Mouse (Mus musculus): ENCODE data around the gene Gm20765. TPM values are rescaled to one million over a fixed set of nuclear protein-coding genes. Genes with fewer than 3 reads are reported as not detected.
A peak's percentile ranks its signal among the peaks of the same experiment; 100 is the strongest.
"Not testable (repeated sequence)": the region's sequence is repeated elsewhere in the genome, so short reads cannot be mapped to it uniquely, and the experiment has no call there.

Gene Gm20765
- not detected for total RNA-seq (2021)

- DNase-seq (ENCODE audit: extremely low spot score in 1 of 2, low spot score in 2 of 2); intact Hi-C loops (cut with DNase I): not testable (repeated sequence)
These were observed at the start of gene Gm20765 for GRCm38 (mm10) chr10:104185233-104185632. Gene Gm20765, plus strand, starts transcription at chr10:104185533.

GRCm38 (mm10) chr10:104142687-104143086 is 42.6 kb upstream of the Gm20765 start, which contains the start of gene Gm21293:
Gene Gm21293, plus strand, starts transcription at chr10:104142987.
- DNase-seq (ENCODE audit: extremely low spot score in 1 of 2, low spot score in 2 of 2); intact Hi-C loops (cut with DNase I): not testable (repeated sequence)

GRCm38 (mm10) chr10:104151197-104151596 is 34.1 kb upstream of the Gm20765 start, which contains the start of gene Gm6763:
Gene Gm6763, plus strand, starts transcription at chr10:104151497.
- intact Hi-C loops (cut with DNase I); DNase-seq (ENCODE audit: extremely low spot score in 1 of 2, low spot score in 2 of 2): not testable (repeated sequence)

- DNase-seq (ENCODE audit: extremely low spot score in 1 of 2, low spot score in 2 of 2); intact Hi-C loops (cut with DNase I): not testable (repeated sequence)
These were observed 25.6 kb upstream of the Gm20765 start, which contains the start of gene Gm8764 for GRCm38 (mm10) chr10:104159706-104160105. Gene Gm8764, plus strand, starts transcription at chr10:104160006.

GRCm38 (mm10) chr10:104168215-104168614 is 17.1 kb upstream of the Gm20765 start, which contains the start of gene Gm21304:
Gene Gm21304, plus strand, starts transcription at chr10:104168515.
- intact Hi-C loops (cut with DNase I); DNase-seq (ENCODE audit: extremely low spot score in 1 of 2, low spot score in 2 of 2): not testable (repeated sequence)

- DNase-seq (ENCODE audit: extremely low spot score in 1 of 2, low spot score in 2 of 2); intact Hi-C loops (cut with DNase I): not testable (repeated sequence)
These were observed 8.6 kb upstream of the Gm20765 start, which contains the start of gene Gm21312 for GRCm38 (mm10) chr10:104176724-104177123. Gene Gm21312, plus strand, starts transcription at chr10:104177024.

GRCm38 (mm10) chr10:104193742-104194141 is 8.4 kb downstream of the Gm20765 start, which contains the start of gene Gm4340:
Gene Gm4340, plus strand, starts transcription at chr10:104194042.
- DNase-seq (ENCODE audit: extremely low spot score in 1 of 2, low spot score in 2 of 2); intact Hi-C loops (cut with DNase I): not testable (repeated sequence)

- DNase-seq (ENCODE audit: extremely low spot score in 1 of 2, low spot score in 2 of 2) = no peak
- intact Hi-C loops (cut with DNase I) = no loop called here
These were observed 24.3 kb downstream of the Gm20765 start for GRCm38 (mm10) chr10:104209655-104210054.

- intact Hi-C loops (cut with DNase I) = no loop called here
- DNase-seq (ENCODE audit: extremely low spot score in 1 of 2, low spot score in 2 of 2) = no peak
These were observed 25.1 kb downstream of the Gm20765 start for GRCm38 (mm10) chr10:104210268-104210990.

- intact Hi-C loops (cut with DNase I) = no loop called here
- DNase-seq (ENCODE audit: extremely low spot score in 1 of 2, low spot score in 2 of 2) = peak in 1 of 2 experiments; percentile 5
These were observed 29.2 kb downstream of the Gm20765 start for GRCm38 (mm10) chr10:104214527-104214926.

GRCm38 (mm10) chr10:104220303-104221021 is 35.1 kb downstream of the Gm20765 start:
- intact Hi-C loops (cut with DNase I) = no loop called here
- no peak for DNase-seq (ENCODE audit: extremely low spot score in 1 of 2, low spot score in 2 of 2)

Other genes with a start within 250 kb of the Gm20765 start
- gene Gm21293, start 42.5 kb upstream of the Gm20765 start, total RNA-seq (2021) = not detected
- not detected for gene Gm6763, start 34.0 kb upstream of the Gm20765 start, total RNA-seq (2021)
- gene Gm8764, start 25.5 kb upstream of the Gm20765 start, total RNA-seq (2021) = not detected
- gene Gm21304, start 17.0 kb upstream of the Gm20765 start, total RNA-seq (2021) = not detected
- not detected for gene Gm21312, start 8.5 kb upstream of the Gm20765 start, total RNA-seq (2021)
- not detected for gene Gm4340, start 8.5 kb downstream of the Gm20765 start, total RNA-seq (2021)